Mouse (Mus musculus): ENCODE results near the gene Ube2j2.
A peak's percentile ranks its signal among the peaks of the same experiment; 100 is the strongest.

The Ube2j2 gene

DNA sequence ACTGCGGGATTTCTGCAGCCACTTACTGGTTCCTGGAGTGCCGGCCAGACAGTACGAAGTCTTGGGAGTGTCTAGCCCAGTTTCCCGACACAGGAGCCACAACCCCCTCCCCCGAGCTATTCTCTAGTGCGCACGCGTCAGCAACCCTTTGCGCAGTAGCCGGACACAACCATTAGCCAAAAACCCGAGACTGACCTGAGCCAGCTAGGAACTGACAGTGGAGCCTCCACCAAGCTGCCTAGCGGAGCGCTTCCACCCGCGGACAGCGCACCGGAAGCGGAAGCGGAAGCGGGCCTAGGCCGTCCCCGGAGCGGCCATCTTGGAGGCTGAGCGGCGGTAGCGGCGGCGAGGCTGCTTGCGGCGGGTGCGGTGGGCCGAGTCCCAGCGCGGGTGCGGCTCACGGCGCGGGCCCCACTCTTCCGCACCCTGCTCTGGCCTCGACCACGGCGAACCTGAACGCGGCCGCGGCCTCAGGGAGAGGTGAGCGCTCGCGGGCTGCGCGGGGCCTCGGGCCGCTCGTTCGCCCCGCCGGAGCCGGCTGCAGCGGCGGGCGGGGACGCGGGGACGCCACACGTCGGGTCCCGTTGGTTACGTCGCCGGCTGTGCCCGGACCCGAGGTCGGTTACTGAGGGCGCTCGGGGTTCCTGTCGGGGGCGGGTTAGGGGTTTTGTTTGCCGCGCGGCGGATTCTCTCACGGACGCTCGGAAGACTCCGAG lies at the start of gene Ube2j2:
Ube2j2 (plus strand) TSS at position 298 of the 716 bp plus-strand sequence.
- peak; percentile 92 to 97 for DNase-seq (ENCODE audit: low spot score in 2 of 2)

DNA sequence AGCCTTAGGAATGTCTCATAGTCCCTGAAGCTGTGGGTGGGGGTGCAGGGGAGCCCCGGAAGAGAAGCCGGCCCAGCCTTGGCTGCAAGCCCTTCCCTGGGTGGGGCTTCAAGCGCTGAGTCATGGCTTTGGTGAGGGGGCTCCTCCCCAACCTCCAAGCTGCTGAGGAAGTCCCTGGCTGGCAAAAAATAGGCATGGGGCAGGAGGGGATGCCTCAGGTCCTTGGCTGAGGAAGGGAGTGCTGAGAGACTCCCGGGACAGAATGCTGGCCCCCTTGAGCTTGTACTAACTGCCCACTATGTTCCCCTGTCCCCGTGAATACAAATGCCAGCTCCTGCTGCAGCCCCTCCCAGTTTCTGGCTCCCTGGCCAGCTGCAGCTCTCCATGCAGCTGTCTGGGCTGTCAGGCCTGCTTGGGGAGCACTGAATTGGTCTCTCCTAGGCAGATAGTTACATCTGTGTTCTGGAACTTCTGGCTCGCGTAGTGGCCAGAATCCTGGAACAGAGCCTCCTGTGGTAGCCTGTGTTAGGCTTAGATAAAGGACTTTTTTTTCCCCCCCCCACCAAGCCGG lies 49.2 kb upstream of the Ube2j2 start:
- peak; percentile 80 to 83 for DNase-seq (ENCODE audit: low spot score in 2 of 2)

- peak; percentile 13 to 59 for DNase-seq (ENCODE audit: low spot score in 2 of 2)
These were observed 48.4 kb upstream of the Ube2j2 start for GRCm38 (mm10) chr4:155895216-155895615.

DNA sequence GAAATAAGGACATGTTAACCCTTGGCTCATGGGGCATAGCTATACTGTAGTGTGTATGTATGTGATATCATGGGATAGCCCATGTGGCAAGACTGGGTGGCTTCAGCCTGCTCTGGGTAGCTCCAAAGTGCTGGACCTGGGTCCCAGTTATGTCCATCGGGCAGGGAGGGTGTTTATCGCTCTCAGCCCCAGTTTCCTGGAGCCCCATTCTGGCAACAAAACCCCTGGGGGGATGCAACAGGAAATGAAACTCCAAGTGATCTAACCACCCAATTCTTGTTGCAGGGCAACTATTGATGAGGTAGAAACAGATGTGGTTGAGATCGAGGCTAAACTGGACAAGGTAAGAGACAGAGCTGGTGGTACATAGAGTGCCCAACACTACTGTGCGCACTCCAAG lies 47.8 kb upstream of the Ube2j2 start:
- DNase-seq (ENCODE audit: low spot score in 2 of 2), result peak in 1 of 2 experiments; percentile 65

- DNase-seq (ENCODE audit: low spot score in 2 of 2), result peak in 1 of 2 experiments; percentile 57
These were observed 47.2 kb upstream of the Ube2j2 start for GRCm38 (mm10) chr4:155896461-155896860.

DNA sequence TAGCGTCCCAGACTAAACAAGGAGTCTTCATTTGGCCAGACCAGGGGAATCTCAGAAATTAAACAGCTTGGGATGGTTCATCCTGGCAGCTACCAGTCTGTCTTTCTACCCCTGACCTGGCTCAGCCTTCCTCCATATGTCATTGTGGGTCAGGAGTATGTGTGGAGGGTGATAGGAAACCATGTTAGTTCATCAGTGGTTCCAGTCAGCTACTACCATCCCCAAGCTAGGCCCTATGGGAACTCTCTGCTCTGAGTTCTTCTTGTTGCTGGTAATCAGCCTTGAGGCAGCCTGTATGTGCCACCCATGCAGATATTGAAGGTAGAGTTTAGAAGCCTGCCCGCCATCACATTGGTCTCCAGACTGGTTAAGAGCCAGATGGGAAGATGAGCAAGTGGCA lies 45.3 kb upstream of the Ube2j2 start:
- peak in 1 of 2 experiments; percentile 39 for DNase-seq (ENCODE audit: low spot score in 2 of 2)

- DNase-seq (ENCODE audit: low spot score in 2 of 2), result peak in 1 of 2 experiments; percentile 58
These were observed 44.3 kb upstream of the Ube2j2 start for GRCm38 (mm10) chr4:155899355-155899754.

- DNase-seq (ENCODE audit: low spot score in 2 of 2), result peak in 1 of 2 experiments; percentile 52
These were observed 42.4 kb upstream of the Ube2j2 start for GRCm38 (mm10) chr4:155901205-155901604.

DNA sequence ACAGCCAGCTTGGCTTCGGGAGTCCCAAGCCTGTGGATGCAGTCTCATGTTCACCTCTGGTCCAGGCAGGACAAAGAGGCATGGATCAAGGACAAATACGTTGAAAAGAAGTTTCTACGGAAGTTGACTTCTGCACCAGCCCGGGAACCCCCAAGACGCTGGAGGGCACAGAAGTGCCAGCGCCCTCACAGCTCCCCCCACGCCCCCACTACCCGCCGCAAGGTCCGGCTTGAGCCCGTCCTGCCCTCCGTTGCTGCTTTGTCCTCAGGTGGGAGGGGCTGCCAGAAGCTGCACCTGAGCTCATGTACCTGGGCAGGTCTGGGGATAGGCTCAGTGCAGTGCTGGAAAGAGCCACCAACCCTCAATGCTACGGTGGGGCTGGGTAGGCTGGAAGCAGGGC lies 40.4 kb upstream of the Ube2j2 start:
- DNase-seq (ENCODE audit: low spot score in 2 of 2), result peak in 1 of 2 experiments; percentile 63

- peak; percentile 22 to 68 for DNase-seq (ENCODE audit: low spot score in 2 of 2)
These were observed 39.1 kb upstream of the Ube2j2 start for GRCm38 (mm10) chr4:155904318-155905102.

GRCm38 (mm10) chr4:155905634-155906033 lies 38.0 kb upstream of the Ube2j2 start:
- peak in 1 of 2 experiments; percentile 59 for DNase-seq (ENCODE audit: low spot score in 2 of 2)

DNA sequence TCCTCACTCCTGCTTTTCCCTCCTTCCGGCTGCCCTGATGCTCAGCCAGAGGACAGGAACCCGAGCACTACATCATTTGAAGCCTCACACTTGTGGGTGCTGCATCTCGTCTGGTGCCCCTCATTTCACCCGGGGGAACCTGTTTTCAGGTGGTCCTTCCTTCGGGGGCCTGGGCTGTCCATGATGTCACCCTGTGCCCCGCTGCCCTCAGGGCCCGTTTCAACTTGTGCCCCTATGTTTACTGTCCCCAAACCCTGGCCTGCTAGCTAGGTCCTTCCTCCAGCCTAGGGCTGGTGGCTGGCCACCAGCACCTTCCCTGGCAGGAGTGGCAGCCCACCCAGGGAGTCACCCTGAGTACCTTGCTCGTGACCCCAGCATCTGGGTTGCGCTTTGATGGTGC lies 37.5 kb upstream of the Ube2j2 start:
- peak in 1 of 2 experiments; percentile 58 for DNase-seq (ENCODE audit: low spot score in 2 of 2)

DNA sequence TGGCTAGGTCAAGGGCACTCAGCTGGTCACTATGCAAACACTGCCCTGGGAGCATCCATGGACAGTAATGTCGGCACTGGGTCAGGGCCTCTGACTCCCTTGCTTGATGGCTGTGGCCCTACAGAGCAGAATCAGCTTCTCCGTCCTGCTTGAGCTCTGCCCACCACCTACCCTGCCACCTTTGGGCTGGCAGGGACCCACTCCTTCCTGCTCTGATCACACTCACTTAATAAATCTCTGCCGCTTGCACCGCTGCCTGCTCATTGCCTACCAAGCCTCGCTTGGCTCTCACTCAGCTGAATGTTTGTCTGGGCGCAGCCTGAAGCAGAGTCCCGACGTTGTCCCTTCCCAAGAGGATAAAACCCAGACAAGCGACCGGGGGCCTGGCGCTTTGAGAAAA lies 36.6 kb upstream of the Ube2j2 start:
- peak in 1 of 2 experiments; percentile 55 for DNase-seq (ENCODE audit: low spot score in 2 of 2)

- DNase-seq (ENCODE audit: low spot score in 2 of 2), result no peak
These were observed 35.4 kb upstream of the Ube2j2 start for GRCm38 (mm10) chr4:155908281-155908680.

DNA sequence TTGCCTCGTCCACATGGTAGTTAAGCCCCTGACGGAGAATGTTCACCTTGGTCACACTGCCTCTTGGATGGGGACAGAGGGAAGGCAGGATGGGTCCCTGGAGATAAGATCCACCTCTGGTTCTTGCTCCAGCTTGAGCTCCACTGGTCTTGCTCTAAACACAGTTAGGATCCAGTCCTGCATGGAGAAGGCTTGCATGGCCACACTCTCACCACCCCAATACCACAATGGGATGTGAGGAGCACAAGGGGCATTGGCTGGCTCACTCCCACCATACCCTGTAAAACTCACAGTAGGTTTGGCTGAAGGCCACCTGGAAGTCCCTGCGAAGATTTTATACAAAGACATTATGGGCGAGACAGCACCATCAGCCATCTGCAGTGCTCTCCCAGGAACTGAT lies 34.9 kb upstream of the Ube2j2 start:
- DNase-seq (ENCODE audit: low spot score in 2 of 2), result peak in 1 of 2 experiments; percentile 57

GRCm38 (mm10) chr4:155932031-155932430 lies 11.6 kb upstream of the Ube2j2 start:
- no peak for DNase-seq (ENCODE audit: low spot score in 2 of 2)

DNA sequence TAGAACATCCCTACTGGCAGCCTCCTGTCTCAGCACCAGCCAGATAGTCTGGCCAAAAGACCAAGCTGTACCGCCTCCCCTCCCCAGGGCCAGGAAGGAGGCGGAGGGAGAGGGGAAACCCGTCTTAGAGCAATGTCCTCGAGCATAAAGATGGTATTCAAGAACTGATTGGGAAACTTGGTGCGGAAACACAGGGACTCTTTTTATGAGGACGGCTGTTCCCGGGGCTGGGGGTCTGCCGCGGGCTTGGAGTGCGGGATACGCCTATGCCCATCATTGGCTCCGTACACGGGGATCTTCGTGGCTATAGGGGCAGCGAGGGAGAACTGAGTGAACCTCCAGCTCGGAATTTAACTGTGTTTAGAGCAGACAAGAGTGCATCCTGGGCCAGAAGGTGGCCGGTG lies 580 bp upstream of the Ube2j2 start:
- no peak for DNase-seq (ENCODE audit: low spot score in 2 of 2)

DNA sequence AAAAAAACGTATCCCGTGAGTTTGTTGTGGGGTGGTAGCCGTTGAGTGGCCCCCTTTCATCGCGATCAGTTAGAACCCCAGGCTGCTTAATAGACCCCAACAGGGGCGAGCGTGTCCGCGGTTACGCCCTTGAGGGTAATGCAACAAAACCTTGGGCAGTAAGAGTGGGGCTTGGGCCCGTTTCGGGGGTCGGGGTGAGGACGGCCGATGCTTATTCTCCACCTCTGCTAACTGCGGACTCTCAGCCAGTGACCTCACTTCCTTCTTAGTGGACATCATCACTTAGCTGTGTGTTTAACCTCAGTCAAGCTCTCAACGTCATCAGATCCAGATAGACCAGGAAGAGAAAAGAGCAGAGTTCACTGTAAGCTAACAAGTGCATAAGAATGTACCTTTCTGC lies 640 bp downstream of the Ube2j2 start:
- no peak for DNase-seq (ENCODE audit: low spot score in 2 of 2)

- DNase-seq (ENCODE audit: low spot score in 2 of 2), result no peak
These were observed 3.5 kb downstream of the Ube2j2 start for GRCm38 (mm10) chr4:155947094-155947493.

GRCm38 (mm10) chr4:155955491-155955890 lies 11.9 kb downstream of the Ube2j2 start:
- DNase-seq (ENCODE audit: low spot score in 2 of 2), result no peak

DNA sequence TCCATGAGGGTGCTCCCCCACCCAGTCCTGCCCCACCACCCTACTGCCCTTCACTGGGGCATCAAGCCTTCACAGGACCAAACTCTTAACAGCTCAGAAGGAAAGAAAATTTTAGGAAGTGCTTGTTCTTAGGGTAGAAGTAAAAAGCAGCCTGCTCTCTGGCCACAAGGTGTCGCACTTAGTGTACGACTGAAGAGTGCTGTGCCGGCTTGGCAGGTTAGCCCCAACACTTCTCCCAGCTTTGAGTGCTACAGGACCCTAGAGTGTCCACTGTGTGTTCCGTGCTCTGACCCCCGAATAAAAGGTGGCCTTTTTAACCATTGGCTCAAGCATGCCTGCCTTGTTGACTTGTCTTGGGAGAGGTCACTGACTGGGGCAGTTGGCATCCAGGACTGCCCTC lies 15.6 kb downstream of the Ube2j2 start:
- peak; percentile 73 to 89 for DNase-seq (ENCODE audit: low spot score in 2 of 2)

DNA sequence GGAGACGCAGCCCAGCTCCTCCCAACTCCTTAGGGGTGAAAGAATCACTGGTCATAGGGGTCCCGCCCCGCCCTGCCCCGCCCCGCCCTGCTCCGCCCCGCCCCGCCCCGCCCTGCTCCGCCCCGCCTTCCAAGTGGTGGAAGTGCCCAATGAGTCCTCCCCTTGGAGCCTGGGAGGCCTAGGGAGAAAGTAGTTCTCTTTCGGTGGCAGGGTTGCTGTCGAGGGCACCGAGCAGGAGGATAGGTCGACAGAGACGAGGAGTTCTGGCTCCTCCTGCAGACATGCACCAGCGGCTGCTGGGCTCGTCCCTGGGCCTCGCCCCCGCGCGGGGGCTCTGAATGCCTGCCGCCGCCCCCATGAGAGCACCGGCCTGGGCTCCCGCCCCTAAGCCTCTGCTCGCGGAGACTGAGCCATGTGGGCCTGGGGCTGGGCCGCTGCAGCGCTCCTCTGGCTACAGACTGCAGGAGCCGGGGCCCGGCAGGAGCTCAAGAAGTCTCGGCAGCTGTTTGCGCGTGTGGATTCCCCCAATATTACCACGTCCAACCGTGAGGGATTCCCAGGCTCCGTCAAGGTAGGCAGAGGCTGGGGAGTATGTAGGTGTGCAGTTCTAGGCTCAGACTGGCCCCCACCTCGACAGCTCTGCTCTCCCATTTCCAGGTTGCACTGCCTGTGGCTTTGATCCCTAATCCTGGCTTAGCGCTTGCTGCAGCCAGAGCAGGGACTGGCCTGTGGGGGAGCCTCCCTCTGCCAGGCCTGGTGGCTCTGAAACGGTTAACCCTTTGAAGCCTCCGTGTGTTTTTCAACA lies 18.7 kb downstream of the Ube2j2 start, which contains the start of gene C1qtnf12:
C1qtnf12 (plus strand) TSS at position 152 of the 805 bp plus-strand sequence.
- peak; percentile 54 to 79 for DNase-seq (ENCODE audit: low spot score in 2 of 2)
